Mouse (Mus musculus): ENCODE data around the gene Abcg5. TPM values are rescaled to one million over a fixed set of nuclear protein-coding genes. Genes with fewer than 3 reads are reported as not detected.

Gene Abcg5
- polyA plus RNA-seq, 1 experiment from 2014 or later = 59.8 TPM

DNA sequence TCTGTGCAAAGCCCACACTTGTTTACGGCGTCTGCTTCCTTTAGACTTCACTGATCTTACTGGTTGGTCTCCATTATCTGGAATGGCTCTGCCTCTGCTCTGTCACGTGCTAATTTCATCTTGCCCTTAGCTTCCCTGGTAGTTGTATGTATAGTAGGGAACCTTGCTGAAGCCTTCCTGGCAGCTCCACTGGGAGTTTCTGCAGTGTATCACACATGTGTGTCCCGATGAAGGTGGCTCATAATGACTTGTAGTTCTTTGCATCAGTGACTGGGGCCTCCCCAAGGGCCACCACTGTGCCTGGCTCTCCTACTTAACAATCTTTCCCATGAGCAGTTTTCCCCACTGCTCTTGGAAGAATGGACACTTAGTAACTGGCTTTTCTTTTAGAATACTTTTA lies 74.2 kb downstream of the Abcg5 start:
- no peak for ATAC-seq
- no peak overlapping the region for H3K9ac ChIP-seq (ENCODE audit: low read depth, low read length)
- no peaks in the 10 kb centered on the region for H3K9me3 ChIP-seq (ENCODE audit: control insufficient read depth)
- H3K4me1 ChIP-seq (replicated peaks; ENCODE audit: control insufficient read depth, insufficient read depth, low read length) = no peaks in the 10 kb centered on the region
- H3K4me3 ChIP-seq (ENCODE audit: low read depth, low read length) = no peak overlapping the region
- H3K4me2 ChIP-seq (replicated peaks; ENCODE audit: low read depth) = no peak overlapping the region
- H3K36me3 ChIP-seq (ENCODE audit: control insufficient read depth, insufficient read depth) = 0 out of 2 replicates have a peak, but pooled peaks cover 5% of the 10 kb centered on the region
- H3K27me3 ChIP-seq (replicated peaks; ENCODE audit: control insufficient read depth, insufficient read depth, low read length) = no peaks in the 10 kb centered on the region
- WGBS = 71% methylated on average over 4 of the region's 4 CpGs
- H3K27ac ChIP-seq (ENCODE audit: low read depth, low read length) = no peak overlapping the region
- TF ChIP-seq CTCF (IDR thresholded peaks at IDR 0.05; ENCODE audit: low read depth) = no peak

Other genes starting within 250 kb of the Abcg5 start
- 1.3 and 1.5 TPM in 2 replicates for gene Thada, start 216.8 kb downstream of the Abcg5 start, polyA plus RNA-seq (2015; fragmentation: Nextera tagmentation; extraction: Ambion mirVana)
- 2.4 and 2.8 TPM in 2 replicates for gene Plekhh2, start 171.1 kb downstream of the Abcg5 start, polyA plus RNA-seq (2015; fragmentation: Nextera tagmentation; extraction: Ambion mirVana)
- 10.1 and 11.4 TPM in 2 replicates for gene Dync2li1, start 56.5 kb downstream of the Abcg5 start, polyA plus RNA-seq (2015; fragmentation: Nextera tagmentation; extraction: Ambion mirVana)
- 47.4 and 56.7 TPM in 2 replicates for gene Abcg8, start 6.7 kb downstream of the Abcg5 start, polyA plus RNA-seq (2015; fragmentation: Nextera tagmentation; extraction: Ambion mirVana)
- 15.3 and 15.9 TPM in 2 replicates for gene Lrpprc, start 107.8 kb upstream of the Abcg5 start, polyA plus RNA-seq (2015; fragmentation: Nextera tagmentation; extraction: Ambion mirVana)

Measured in intestine, postnatal 0 days (tissue).